Mouse (Mus musculus) heart, adult 2 months (tissue): ENCODE results near the gene Wdr4. TPM values are rescaled to one million over a fixed set of nuclear protein-coding genes. Genes with fewer than 3 reads are reported as not detected.
A peak's percentile ranks its signal among the peaks of the same experiment; 100 is the strongest.

Experiments used
- DNase-seq, 2 experiments: peaks; one replicate each; pipeline ENCODE4 v3.0.0; 2021
- H3K27ac ChIP-seq: fragments of 200-600 bp; 2 replicates; pipeline ENCODE4 v1.8.1; 2022
- H3K27me3 ChIP-seq: fragments of 200-500 bp; 2 replicates; pipeline ENCODE4 v1.6.1; 2012; ENCODE audit warnings: mild to moderate bottlenecking, low read length, inconsistent platforms, mixed read lengths; ENCODE audit not compliant: control insufficient read depth, insufficient read depth
- H3K36me3 ChIP-seq: fragments of 200-500 bp; 2 replicates; pipeline ENCODE4 v1.6.1; 2012; ENCODE audit warnings: low read length, inconsistent platforms; ENCODE audit not compliant: control insufficient read depth, insufficient read depth
- H3K4me1 ChIP-seq: fragments of 200-500 bp; 2 replicates; pipeline ENCODE4 v1.6.1; 2011; ENCODE audit warnings: low read length; ENCODE audit not compliant: control insufficient read depth, insufficient read depth
- H3K4me3 ChIP-seq: fragments of 200-600 bp; 2 replicates; pipeline ENCODE4 v1.8.1; 2022
- H3K79me2 ChIP-seq: fragments of 200-500 bp; replicated peaks from 2 replicates; pipeline ENCODE4 v1.6.1; 2012; ENCODE audit warnings: mild to moderate bottlenecking, inconsistent platforms, low read length, moderate library complexity, mixed read lengths; ENCODE audit not compliant: control insufficient read depth, insufficient read depth
- H3K9ac ChIP-seq: fragments of 200-500 bp; 2 replicates; pipeline ENCODE4 v1.6.1; 2012; ENCODE audit warnings: low read depth, mild to moderate bottlenecking, control low read depth, inconsistent platforms, low read length, mixed read lengths
- CTCF ChIP-seq: fragments of 200-600 bp; IDR thresholded peaks from 2 replicates; pipeline ENCODE4 v1.8.1; 2022; ENCODE audit warnings: antibody characterized with exemption, mild to moderate bottlenecking, moderate library complexity
- EP300 ChIP-seq: fragments of 200-500 bp; IDR thresholded peaks from 2 replicates; pipeline ENCODE4 v1.6.1; 2011; ENCODE audit warnings: low read depth, low read length, control low read depth; ENCODE audit not compliant: insufficient read depth
- POLR2A ChIP-seq: fragments of 200-500 bp; IDR thresholded peaks from 2 replicates; pipeline ENCODE4 v1.6.1; 2011; ENCODE audit warnings: mild to moderate bottlenecking, low read depth, low read length, control low read depth; ENCODE audit not compliant: insufficient read depth
- WGBS: fragments of 180-500 bp; shearing (Covaris S2); methylation state at CpG from one replicate; pipeline ENCODE4 v1.1.7; 2018; 5-methylcytosine and 5-hydroxymethylcytosine counted together
- intact Hi-C: fragments of 180-260 bp; cut with DNase I; formaldehyde crosslinking; loops from one replicate; pipeline ENCODE4 v1.15.1; 2025
- polyA plus RNA-seq: library from polyadenylated mRNA; depleted of rRNA; stranded (reverse); fragments of >200 nt; gene quantifications from 2 replicates; pipeline ENCODE4 v1.2.3, GENCODE M21; 2012
- total RNA-seq, 2 experiments: library from RNA; stranded (reverse); gene quantifications; 2 replicates each; pipeline ENCODE4 v1.2.3; 2021

Wdr4 gene
- total and polyA plus RNA-seq, 3 experiments = 5.2 to 9.9 (median 5.6) TPM

GRCm38 (mm10) chr17:31512593-31512992 lies 7.2 kb downstream of the Wdr4 start:
- no peak for TF ChIP-seq CTCF
- no peak for TF ChIP-seq POLR2A
- TF ChIP-seq EP300 = no peak
- Histone ChIP-seq H3K4me3 (peak overlapping the region; percentile 64), H3K36me3 (no peaks in the 10 kb centered on the region), H3K79me2 (no peaks in the 10 kb centered on the region), H3K4me1 (no peaks in the 10 kb centered on the region; the same call in 1 of the 2 replicates), H3K27ac (peak overlapping the region; percentile 80), H3K27me3 (no peaks in the 10 kb centered on the region), H3K9ac (peak overlapping the region; percentile 64)
- no peak for DNase-seq
- intact Hi-C loops = loop anchor here (5.0 kb wide), 2 partner anchors 55 to 145 kb away; partner anchors contain the start of gene U2af1
- WGBS = 15% methylated on average over 6 of the region's 6 CpGs

GRCm38 (mm10) chr17:31511792-31512495 lies 7.8 kb downstream of the Wdr4 start:
- H3K36me3 ChIP-seq = no peaks in the 10 kb centered on the region
- H3K4me1 ChIP-seq = no peaks in the 10 kb centered on the region; the same call in 1 of the 2 replicates
- peak; percentile 89 to 91 for DNase-seq
- under 1% methylated on average over 56 of the region's 56 CpGs for WGBS
- peak overlapping the region; percentile 80 for H3K27ac ChIP-seq
- peak overlapping the region; percentile 90 for H3K9ac ChIP-seq
- H3K79me2 ChIP-seq = no peaks in the 10 kb centered on the region
- intact Hi-C loops = loop anchor here (5.0 kb wide), 2 partner anchors 55 to 145 kb away; partner anchors contain the start of gene U2af1
- H3K27me3 ChIP-seq = no peaks in the 10 kb centered on the region
- peak overlapping the region; percentile 64 for H3K4me3 ChIP-seq
- TF ChIP-seq EP300 (peak; percentile 75; the same call in 1 of the 2 replicates), CTCF (no peak), POLR2A (peak; percentile 86)

- Histone ChIP-seq H3K27ac (no peak overlapping the region), H3K79me2 (no peaks in the 10 kb centered on the region), H3K4me3 (no peak overlapping the region), H3K27me3 (no peaks in the 10 kb centered on the region), H3K9ac (no peak overlapping the region), H3K36me3 (no peaks in the 10 kb centered on the region), H3K4me1 (no peaks in the 10 kb centered on the region; the same call in 1 of the 2 replicates)
- 95% methylated on average over 6 of the region's 6 CpGs for WGBS
- TF ChIP-seq POLR2A (no peak), CTCF (0 out of 2 replicates have a peak, but pooled peaks have one; percentile 9)
- intact Hi-C loops = loop anchor here (5.0 kb wide), 2 partner anchors 56 to 146 kb away; partner anchors contain the start of gene U2af1
- no peak for DNase-seq
Measured at GRCm38 (mm10) chr17:31510944-31511343, 8.8 kb downstream of the Wdr4 start.

GRCm38 (mm10) chr17:31506282-31506681 lies 13.5 kb downstream of the Wdr4 start:
- H3K4me3 ChIP-seq = no peak overlapping the region
- H3K27ac ChIP-seq = no peak overlapping the region
- H3K4me1 ChIP-seq = no peaks in the 10 kb centered on the region
- no peak for DNase-seq
- no peak overlapping the region for H3K9ac ChIP-seq
- no peak for TF ChIP-seq CTCF
- no peaks in the 10 kb centered on the region for H3K79me2 ChIP-seq
- H3K27me3 ChIP-seq = no peaks in the 10 kb centered on the region
- WGBS = 91% methylated on average over 7 of the region's 7 CpGs
- intact Hi-C loops = no loop called here
- H3K36me3 ChIP-seq = no peaks in the 10 kb centered on the region

DNA sequence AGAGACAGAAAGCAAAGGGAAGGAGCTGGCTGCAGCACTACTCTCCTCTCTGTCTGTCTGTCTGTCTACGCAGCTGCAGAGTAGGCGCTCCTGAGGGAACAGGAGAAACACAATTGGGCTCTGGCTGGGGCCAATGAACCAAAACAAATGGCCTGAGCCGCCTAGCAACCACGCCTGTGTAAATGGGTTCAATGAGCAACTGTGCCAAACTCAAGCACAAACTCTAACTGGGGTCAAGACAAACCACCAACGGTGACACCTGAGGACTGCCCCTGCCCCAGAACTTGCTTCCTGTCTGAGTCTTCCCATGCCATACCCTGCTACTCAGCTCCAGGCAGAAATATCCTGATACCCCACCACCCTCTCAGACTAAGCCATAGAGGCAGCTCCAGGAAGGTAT lies 14.8 kb downstream of the Wdr4 start:
- Histone ChIP-seq H3K79me2 (no peaks in the 10 kb centered on the region), H3K36me3 (no peaks in the 10 kb centered on the region), H3K9ac (no peak overlapping the region), H3K27me3 (no peaks in the 10 kb centered on the region), H3K4me1 (no peaks in the 10 kb centered on the region), H3K4me3 (no peak overlapping the region), H3K27ac (no peak overlapping the region)
- no peak for DNase-seq
- WGBS = 92% methylated on average over 5 of the region's 5 CpGs
- TF ChIP-seq EP300 (no peak), POLR2A (no peak), CTCF (no peak)
- intact Hi-C loops = no loop called here

- intact Hi-C loops = no loop called here
- TF ChIP-seq EP300 (no peak), POLR2A (no peak), CTCF (no peak)
- Histone ChIP-seq H3K9ac (no peak overlapping the region), H3K27me3 (no peaks in the 10 kb centered on the region), H3K4me1 (no peaks in the 10 kb centered on the region), H3K27ac (no peak overlapping the region), H3K4me3 (no peak overlapping the region), H3K79me2 (no peaks in the 10 kb centered on the region), H3K36me3 (no peaks in the 10 kb centered on the region)
- 92% methylated on average over 2 of the region's 2 CpGs for WGBS
- DNase-seq = no peak
Measured at GRCm38 (mm10) chr17:31503936-31504335, 15.8 kb downstream of the Wdr4 start.
